Mouse (Mus musculus): ENCODE measurements around the gene Sdk2.

Gene Sdk2

DNA sequence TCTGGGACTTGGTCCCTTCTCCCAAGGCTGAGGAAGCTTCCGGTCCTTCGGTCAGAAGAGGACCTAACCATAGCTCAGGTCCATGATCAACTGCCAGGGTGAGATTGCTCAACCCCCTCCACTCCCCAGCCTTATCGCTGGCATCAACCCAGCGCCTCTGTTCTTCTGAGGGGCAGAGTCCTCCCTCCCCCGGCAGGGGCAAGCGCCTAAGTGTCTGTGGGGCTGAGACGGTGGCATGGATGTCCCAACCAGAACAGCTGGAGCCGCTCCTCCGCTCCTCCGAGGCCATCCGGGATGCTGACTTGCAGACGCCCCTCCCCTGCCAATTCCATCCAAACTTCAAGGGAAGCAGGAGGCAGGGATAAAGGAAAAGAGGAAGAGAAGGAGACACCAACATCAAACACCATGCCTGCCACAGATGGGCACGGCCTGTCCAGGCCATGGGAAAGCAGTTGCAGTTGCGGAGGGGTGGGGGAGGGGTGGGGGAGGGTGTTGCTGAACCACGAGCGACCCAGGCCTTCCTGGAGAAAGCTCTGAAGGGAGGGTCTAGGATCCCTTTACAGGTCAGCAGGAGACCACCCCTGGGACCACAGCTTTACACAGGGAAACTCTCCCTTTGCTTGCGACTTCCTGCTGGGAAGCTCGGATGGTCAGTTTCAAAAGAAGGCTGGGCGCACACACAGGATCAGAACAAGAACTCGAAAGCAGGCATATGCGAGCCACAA lies 317.9 kb downstream of the Sdk2 start:
- DNase-seq (ENCODE audit: low read depth in 2 of 2, low spot score in 2 of 2): no peak

DNA sequence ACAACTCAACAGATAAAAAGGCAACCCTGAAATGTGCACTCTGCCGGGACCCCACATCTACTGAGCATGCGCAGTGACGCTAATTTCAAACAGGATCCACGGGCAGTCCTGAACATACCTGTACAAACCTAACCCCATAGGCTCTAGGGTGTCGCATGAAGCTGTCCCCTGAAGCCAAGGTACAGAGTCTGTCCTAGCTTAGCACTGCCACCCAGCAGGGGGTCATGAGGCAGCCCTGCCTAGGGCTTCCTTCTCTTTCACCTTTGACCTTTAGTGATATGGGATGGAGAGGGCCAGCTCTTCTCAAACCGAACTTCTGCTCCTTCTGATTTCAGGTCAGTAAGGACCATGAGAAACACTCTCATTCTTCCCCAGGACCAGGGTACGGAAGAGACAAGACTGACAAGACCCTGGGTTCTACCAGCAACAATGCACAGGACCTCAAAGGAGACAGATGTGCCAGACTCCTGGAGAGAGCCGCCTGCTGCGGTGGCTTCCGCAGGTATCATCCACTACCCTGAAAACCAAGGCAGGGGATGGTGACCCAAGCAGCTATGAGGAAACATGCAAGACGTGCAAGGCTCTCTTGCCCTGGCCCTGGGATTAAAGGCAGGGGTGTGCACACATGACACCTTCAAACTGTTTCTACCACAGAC lies 319.0 kb downstream of the Sdk2 start:
- DNase-seq (ENCODE audit: low read depth in 2 of 2, low spot score in 2 of 2): no peak

DNA sequence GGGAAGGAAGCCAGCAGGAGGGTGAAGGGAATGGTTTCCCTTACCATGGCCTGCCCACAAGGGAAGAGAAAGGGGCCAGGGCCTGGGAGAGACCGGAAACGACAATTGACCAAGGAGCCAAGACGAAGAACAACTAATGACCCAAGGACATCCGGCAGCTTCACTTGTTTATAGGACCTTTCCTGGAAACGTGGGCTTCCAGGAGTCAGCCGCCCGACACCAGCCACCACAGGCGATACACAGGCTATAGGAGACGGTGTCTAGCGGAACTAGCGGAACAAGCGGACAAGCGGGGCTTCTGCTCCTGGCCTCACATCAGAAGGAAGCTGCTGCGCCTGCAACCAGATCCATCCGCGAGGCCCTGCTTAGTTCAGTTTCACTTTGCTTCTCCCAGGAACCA lies 319.8 kb downstream of the Sdk2 start:
- no peak for DNase-seq (ENCODE audit: low read depth in 2 of 2, low spot score in 2 of 2)

DNA sequence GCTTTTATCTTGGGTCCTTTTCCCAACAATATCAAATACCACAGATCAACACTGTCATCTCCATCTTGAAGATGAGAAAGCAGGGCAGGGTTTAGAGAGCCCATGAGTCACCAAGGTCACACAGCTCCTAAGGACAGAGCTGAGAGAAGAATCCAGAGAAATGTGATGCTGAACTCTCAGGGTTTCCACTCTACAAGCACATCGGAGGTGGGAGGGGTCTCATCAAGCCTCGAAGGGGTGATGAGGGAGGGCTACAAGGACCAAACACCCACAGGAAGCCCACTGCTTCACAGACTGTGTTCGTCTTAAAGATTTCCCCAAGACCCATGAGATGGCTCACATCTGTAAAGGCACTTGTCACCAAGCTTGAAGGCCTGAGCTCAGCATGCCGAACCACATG lies 320.9 kb downstream of the Sdk2 start:
- DNase-seq (ENCODE audit: low read depth in 2 of 2, low spot score in 2 of 2): no peak

DNA sequence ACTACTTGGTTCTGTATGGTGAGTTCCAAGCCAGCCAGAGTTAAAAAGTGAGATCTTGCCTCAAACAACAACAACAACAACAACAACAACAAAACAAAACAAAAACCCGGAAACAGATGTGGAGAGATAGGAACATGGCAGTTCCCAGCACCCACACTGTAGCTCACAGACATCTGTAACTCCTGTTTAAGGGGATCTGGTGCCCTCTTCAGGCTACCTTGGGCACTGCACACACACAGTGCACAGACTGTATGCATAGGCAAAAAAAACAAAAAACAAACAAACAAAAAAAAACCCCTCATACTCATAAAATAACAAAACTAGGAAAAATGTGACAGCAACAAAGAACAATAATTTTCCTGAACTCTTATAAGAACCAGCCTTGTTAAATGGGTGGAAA lies 323.8 kb downstream of the Sdk2 start:
- peak in 1 of 2 experiments; percentile 5 for DNase-seq (ENCODE audit: low read depth in 2 of 2, low spot score in 2 of 2)

DNA sequence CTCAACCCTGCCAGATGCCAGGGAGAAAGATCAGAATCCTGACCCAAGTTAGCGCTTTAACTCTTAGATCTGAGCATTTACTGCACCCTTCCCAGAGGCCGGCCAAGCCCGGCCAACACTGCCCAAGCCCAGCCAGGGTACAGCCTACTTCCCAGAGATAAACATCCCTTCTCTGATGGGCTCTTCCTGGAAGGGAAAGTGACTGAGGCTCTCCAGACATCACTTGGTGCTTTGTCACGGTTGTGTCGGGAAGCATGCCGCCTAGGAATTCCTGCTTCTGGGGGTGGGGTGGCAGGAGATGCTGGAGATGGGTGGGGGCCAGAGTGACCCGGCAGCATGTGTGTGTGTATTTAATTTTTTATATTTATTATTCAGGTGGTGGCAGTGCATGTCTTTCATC lies 326.7 kb downstream of the Sdk2 start:
- DNase-seq (ENCODE audit: low read depth in 2 of 2, low spot score in 2 of 2): no peak

DNA sequence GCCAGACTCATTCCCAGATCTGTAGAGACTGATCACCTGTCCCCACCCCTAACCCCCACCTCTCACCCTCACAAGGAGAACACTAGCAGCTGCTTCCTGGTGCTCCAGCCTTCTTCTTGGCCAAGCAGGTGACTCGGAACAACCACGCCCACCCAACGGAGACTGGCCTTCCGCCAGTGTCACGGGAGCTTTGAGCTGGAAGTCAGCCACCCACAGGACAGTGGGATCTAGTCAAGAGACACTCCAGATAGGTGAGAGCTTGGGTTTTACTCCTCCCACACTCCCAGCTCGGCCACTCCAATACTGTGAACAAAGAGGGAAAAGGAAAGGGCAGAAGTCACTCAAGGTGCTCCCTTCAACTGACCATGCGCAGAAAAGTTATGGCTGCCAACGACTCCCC lies 327.6 kb downstream of the Sdk2 start:
- no peak for DNase-seq (ENCODE audit: low read depth in 2 of 2, low spot score in 2 of 2)

DNA sequence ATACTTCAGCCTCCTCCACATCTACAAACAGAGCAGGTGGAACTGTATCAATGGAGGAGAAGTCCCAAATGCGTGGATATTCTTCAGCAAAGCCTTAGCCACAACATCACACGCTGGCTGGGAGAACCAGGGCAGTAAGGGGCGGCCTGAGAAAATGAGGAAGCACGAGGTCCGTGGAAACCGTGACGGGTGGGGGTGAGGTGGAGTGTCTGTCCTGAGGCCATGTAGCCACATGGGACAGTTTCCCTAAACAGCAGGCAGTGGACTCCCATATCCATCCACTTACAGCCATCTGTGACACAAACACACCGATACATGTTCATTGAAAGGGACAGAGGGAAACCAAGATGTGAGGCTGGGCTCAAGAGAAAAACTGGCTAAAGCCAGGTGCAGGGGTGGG lies 328.9 kb downstream of the Sdk2 start:
- no peak for DNase-seq (ENCODE audit: low read depth in 2 of 2, low spot score in 2 of 2)

DNA sequence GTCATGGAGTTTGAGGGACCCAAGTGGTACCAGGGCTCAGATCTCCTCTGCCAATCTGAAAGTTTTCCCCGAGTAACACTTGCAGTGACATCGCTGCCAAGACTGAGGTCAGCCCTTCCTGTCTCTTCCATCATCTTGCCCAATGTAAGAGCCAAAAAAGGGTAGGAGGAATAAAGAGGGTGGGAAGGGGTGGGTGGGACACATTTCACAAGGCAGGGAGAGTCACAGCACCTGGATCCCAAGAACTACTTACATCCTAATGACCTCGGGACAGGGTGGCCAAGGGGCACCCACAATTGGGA lies 329.3 kb downstream of the Sdk2 start:
- no peak for DNase-seq (ENCODE audit: low read depth in 2 of 2, low spot score in 2 of 2)

DNA sequence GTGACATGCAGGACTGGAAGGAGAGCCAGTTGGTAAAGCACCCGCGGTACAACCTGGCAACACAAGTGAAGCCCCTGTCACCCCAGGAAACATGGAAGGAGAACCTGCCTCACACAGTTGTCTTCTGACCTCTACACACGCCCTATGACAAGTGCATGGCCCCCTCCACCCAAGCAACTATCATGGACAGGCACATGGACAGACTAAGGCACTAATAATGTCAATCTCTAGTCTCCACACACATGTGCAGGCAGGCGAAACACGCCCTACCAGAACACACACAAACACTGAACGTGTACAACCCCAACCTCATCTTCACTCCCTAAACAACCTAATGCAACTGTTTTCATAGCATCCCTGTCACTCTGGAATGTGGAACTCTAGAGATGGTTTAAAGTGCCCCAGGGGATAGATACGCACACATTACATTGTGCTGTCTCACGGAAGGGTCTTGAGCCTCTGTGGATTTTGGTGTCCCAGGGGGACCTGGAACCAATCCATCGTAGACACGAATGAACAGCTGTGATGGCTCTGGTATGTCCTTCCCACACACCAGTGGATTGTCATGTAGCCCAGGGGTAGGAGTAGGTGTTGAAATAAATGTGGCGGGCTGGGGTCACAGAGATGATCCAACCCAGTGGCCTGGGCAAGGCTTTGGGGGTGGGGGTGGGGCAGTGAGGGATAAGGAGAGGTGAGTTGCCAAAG lies 329.8 kb downstream of the Sdk2 start:
- DNase-seq (ENCODE audit: low read depth in 2 of 2, low spot score in 2 of 2): no peak

DNA sequence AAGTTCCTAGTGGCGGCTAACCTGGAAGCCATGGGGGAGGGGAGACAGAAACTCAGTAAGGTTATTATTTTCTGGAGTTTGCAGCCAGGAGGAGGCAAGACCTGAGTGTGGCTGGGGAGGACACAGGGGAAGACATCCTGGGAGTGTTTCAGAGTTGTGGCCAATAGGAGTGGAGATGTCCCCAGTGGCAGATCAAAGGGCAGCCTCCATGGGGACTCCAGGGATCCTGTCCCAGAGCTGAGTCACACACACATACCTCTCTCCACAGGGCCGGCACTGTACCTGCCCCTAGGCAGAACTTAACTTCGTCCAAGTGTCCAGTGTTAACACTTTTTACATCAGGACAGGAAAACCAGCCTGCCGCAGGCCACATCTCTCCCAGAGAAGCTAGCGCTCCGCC lies 331.7 kb downstream of the Sdk2 start:
- DNase-seq (ENCODE audit: low read depth in 2 of 2, low spot score in 2 of 2): no peak

DNA sequence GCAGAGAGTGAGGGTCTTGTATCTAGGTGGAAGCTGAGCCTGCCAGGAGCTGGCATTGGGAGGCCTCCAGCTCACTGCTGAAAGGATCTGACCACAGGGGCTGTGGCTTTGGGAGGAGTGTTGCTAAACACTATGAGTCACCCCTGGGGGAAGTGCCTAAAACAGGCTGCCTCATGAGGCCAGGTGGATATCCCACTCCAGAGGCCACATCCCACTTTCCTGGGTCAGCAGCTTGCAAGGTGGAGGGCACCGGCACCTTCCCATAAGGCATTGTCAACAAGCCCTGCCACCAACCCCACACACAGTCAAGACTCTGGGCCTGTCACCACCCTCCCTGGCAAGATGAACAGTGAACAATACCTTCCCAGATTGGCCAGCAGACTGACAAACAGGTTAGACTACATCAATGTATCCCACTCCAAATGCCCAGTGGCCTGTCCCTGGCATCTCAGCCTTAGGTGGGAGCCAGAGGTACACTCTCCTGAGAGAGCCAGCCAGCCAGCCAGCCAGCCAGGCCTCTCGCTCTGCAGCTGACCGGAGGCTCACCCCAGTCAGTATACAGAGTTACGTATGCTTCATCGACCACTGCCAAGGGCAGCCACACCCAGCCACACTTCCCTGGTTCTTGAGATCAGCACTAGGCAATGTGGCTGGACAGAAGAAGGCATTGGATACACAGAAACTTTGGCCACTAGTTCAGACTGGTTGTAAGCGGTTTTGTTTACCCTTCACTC lies 333.0 kb downstream of the Sdk2 start:
- DNase-seq (ENCODE audit: low read depth in 2 of 2, low spot score in 2 of 2): no peak

DNA sequence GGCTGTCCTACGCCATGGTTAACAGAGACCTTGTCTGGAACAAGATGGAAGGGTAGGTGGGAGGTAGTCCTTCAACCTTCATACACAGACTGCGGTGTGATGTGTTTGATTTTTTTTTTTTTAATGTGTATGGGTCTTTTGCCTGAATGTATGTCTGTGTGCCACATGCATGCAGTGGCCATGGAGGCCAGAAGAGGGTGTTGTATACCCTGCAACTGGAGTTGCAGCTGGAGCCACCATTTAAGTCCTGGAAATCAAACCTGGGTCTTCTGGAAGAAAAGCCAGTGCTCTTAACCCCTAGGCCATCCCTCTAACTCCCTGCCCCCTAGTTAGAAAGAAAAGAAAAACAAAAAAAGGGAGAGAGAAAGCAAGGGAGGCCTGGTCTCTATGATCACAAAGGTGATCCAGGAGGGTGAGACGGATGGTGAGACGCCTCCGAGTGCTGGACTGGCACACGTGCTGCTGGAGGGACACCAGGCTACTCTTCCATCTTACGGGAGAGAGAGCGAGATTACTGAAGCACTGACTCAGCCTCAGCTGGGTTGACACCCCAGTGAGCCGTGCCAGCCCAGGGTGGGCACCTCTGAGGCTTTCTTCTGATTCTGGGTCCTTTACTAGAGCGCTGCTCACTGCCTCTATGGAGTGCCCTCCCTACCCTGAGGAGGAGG lies 334.8 kb downstream of the Sdk2 start:
- DNase-seq (ENCODE audit: low read depth in 2 of 2, low spot score in 2 of 2): no peak

DNA sequence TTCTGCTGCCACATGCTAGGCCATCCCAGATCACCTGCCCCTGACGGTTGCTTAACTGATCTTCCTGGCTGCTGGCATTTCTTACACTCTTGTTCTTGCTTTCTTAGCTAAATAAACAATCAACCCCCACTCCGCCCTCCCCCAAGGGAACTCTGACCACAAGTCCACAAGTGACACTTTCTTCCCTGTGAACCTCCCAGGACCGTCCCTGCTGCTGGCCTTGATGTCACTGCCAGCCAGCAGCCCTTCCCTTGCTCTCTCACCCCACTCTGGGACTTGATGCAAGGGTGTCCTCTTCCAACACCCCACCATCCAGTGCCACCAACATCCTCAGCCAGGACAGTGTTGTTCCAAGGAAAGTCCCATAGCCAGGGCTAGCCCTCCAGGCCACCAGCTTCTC lies 336.0 kb downstream of the Sdk2 start:
- DNase-seq (ENCODE audit: low read depth in 2 of 2, low spot score in 2 of 2): no peak

DNA sequence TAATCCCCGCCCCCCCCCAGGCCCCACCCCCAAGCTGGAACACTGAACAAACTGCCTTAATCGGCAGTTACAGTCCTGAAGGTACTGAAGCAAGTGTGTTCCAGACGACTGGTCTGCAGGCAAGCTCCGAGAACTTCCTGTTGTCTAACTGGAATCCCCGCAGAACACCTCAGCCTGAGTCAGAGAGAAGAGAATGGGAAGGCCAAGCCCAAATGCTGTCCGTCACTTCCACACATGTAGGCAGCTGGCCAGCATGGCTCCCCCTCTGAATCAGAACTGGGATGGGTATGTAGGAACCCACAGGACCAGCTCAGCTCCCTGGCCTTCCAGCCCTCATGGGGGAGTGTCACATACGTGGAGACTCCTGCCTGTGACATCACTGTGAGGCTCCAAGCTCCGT lies 336.9 kb downstream of the Sdk2 start:
- no peak for DNase-seq (ENCODE audit: low read depth in 2 of 2, low spot score in 2 of 2)

DNA sequence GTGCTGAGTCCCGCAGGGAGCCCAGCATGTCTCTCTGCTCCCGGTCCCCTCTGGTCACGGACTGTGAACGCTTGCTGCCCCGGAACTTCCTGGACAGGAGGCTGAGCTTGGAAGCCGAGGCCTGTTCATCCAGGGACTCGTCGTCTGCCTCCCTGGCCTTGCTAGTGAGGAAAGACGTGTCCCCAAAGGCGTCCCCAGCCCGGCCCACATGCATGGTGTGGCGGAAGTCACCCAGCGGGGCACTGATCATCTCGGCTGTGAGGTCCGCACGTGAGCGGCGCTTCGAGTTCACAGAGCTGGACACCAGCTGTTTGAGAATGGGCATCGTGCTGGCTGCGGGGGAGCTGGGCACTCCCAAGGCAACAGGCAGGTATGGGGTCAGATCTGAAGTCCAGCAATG lies 337.6 kb downstream of the Sdk2 start:
- no peak for DNase-seq (ENCODE audit: low read depth in 2 of 2, low spot score in 2 of 2)

DNA sequence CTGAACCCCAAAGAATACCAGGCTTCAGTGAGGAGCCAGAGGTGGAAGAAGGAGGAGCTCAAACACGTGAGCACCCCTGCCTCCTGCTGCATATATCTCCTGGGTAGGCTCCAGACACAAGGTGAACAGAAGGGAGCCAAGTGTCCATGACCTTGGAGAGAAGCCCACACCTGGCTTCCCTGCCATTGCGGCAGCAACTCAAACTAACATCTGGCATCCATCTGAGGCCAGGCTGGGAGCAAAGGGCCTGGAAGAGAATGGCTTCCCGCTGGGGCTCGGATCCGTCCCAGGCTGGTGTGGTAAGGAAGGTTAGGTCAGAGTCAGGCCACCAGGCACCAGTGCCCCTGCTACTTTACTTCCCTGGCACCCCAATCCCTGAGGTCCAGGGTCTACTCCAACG lies 338.9 kb downstream of the Sdk2 start:
- no peak for DNase-seq (ENCODE audit: low read depth in 2 of 2, low spot score in 2 of 2)

DNA sequence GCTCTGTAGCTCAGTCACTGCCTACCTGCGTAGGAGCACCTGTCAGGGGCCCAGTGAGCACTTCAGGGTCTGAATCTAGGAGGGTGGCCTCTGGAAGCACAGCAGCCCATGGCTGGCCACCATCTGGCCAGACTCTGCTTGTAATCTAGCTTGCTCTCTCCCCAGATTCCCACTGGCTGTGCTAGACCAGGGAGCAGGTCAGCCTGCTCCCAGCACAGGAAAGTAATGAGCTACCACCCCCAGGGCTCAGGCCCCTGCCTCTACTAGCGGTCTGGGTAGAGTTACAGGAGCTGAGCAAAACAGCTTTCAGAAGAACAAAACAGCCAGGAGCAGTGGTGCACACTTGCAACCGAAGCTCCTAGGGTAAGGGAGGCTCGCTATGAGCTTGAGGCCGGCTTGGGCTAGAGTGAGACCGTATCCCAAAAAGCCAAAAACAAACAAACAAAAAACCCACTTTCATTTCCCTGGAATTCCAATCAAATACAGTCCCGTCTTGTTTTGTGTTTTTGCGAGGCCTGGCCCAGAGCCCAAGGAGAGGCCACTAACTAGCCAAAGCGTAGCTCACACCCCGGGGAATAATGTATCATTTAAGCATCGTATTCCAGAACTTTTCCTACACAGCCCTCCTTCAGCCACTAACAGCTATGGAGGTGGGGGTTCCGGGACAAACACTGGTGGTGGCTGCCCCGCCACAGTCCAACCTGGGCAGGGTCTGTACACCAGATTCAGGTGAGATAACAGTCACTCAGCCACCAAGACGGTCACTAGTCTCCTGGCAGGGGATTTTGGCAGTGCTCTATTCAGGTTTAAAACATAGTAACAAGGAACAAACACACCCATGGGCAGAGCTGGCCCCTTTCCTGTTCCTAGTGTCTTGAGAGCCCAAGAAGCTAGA lies 339.6 kb downstream of the Sdk2 start:
- no peak for DNase-seq (ENCODE audit: low read depth in 2 of 2, low spot score in 2 of 2)

All from CD8-positive naive resting alpha-beta T cell, adult 2 months (primary cell).